Mouse (Mus musculus) cerebellum, postnatal 25 days (tissue): ENCODE data around the gene Gm7995.
"Not testable (repeated sequence)": the region's sequence is repeated elsewhere in the genome, so short reads cannot be mapped to it uniquely, and the experiment has no call there.

ENCODE experiments used
- DNase-seq, 2 experiments: peaks; one replicate each; pipeline ENCODE4 v3.0.0; 2021; ENCODE audit warnings: mixed read lengths in 2 of 2

Gm7995 gene

DNA sequence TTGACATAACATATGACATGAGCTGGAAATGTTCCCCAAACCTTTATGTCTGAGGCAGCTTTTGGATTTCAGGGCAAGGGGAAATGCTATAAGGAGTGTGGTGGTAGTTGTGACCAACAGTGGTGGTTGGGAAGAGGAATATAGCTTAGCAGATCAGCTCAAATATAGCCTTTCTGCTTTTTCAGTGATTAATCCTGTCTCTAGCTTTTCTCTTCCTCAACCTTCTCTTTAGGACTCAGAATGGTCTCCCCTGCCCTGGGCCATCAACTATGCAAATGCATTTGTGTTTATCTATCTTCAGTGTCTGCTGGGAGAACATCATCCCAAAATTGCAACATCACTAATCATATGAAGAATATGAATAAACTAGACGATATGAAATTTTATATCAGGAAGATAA, at the start of gene Gm7995:
Gene Gm7995, plus strand, starts transcription at position 301 of the 400 bp plus-strand sequence.
- DNase-seq, result not testable (repeated sequence)

- not testable (repeated sequence) for DNase-seq
Observed at GRCm38 (mm10) chr14:42297258-42297657, 12.8 kb upstream of the Gm7995 start, which contains the start of gene Gm9611. Gene Gm9611, minus strand, starts transcription at chr14:42297358.
